Mouse (Mus musculus): ENCODE results near the gene Pter.

Gene Pter

DNA sequence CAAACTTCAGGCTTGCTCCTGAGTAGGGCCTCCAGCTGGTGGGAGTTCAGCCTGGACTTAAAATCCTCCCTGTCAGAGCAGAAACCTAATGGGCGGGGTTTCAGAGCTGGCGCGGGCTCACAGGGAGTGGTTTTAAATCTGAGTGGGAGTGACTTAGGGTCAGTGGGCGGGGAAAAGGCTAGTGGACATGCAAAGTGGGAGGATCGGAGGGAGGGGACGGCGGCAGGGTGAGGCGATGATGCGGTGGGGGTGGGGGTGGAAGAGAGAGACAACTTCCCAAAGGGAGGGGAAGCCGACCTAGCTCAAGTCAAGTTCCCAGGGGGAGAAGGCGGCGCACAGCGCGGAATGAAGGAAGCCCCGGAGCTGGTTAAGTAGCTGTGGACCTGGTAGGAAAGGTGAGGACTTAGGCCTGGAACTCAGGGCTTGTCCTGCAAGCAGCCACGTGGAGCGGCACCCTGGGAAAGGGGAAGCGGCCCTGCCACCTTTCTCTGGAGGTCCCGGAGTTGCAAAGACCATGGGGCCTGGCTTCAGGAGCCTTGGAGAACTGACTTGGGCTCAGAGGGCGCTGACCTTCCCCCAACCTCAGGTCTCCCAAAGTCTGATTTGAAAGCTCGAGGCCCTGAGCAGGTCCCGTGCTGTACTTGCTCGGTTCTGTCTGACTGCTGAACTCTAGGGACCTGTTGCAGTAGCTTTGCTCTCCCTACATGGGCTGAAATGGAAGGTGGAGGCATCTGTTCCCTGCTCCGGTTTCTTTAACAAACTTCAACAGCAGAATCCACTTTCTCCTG, at the start of gene Pter:
Gene Pter, plus strand, starts transcription at position 238 of the 788 bp plus-strand sequence.
- DNase-seq = peak; percentile 46 to 49

DNA sequence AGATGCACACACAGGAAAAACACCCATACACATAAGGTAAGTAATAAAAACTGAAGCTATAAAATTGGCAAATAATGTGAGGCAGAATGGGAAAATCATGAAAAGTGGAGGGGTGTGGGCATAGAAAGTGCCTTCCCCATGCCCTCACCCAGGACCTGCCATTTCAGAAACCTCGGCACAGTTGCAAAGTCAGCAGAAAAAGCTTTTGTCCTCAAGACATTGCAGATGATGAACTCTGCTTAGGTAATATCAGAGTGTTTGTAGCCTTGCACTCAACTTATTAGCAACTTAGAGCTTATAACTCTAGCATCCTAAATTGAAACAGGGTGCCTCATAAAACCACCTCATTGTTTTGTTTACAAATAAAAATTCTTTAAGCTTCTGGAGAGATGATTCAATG, 49.6 kb upstream of the Pter start:
- no peak for DNase-seq

DNA sequence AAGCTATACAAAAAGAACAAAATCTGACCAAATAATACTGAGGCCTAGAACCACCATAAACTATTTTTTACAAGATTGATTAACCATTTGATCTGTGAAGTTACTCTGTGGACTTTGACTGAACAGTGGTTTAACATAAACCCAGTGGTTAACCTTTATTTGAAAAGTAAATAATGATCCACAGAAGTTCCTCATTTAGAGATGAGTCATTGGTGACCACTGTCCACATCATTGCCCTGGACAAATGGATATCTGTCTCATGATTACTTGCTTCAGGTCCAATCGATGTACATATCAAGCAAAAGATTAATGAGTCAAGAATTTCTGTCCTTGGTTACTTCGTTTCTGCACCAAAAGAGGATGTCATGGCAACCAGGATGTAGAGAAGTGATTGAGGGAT, 44.3 kb upstream of the Pter start:
- no peak for DNase-seq

DNA sequence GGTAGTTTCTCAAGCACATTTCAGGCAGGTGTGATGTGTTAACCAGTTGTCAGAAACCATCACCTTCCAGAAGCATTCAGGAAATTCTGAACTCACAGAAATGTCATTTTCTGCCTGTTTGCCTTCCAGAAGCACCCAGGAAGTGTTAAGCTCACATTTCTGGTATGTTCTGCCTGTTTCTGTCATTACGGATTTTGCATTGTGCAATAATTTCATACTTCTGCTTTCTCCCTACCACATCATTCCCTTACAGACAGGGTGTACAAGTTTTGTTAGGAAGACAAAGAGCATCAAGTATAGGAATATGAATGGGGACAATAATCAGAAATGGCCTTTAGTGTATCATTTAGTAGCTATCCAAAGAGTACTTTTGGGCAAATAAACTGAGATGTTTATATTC, 42.8 kb upstream of the Pter start:
- DNase-seq = no peak

DNA sequence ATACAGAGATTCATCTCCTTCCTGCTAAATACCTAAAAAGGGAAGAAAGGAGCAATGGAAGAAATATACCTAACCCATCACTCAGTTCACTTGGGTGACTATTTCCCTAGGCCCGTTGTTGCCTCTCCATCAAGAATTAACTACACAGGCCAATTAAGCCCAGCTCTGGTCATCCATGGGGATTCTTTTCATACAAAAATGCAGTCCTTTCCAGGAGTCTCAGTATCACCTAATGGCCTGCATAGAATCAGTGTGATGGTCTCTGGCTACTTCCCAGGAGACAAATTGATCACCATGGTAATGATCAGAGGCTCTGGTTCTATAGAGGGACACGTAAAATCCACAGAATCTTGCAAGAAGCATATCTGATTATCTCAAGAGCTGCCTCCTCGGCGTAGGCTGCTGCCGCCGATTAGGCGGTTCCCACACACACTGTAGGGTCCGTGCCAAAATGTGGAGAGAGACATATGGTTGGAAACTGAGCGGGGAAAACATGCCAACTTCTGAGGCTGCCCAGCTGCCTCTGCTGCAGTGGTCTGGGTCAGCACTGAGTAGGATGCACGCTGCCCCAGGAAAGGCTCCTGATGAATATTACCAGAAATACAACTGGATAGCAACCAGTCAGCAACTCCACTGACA, 40.4 kb upstream of the Pter start:
- DNase-seq = peak; percentile 85 to 91

DNA sequence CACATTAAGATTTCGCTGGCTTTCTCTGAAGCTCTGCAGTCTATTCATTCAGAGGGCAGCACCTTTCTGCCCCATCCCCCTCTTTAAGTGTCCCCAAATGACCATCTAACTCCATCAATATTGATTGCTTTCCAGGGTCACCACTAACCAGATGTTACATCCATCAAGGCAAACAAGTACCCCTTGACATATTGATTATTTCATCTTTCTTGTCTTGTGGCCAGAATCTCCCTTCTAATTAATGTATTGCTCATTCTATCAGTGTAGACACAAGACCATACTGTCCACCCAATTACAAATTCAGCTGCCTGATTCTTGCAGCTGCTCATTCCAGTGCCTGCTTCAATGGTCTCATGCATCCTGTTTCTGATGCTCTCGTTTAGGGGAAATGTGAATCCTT, 36.8 kb upstream of the Pter start:
- DNase-seq = no peak

DNA sequence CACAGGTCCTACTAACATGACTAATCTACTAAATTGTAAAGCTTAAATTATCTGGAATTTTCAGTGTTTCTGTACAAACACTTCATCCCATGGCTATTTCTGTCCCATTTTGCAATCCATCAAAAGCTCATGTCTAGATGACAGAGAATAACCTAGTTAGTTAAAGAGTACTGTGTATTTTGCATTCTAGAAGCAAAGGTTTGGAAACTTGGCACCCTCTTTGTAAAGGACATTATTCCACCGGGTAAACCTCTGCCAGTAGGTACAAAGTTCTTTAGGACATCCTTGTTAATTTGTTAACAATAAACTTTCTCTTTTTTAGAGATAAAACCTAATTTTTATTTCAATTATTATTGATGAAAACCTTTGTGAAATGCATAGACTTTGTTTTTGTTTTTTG, 18.1 kb upstream of the Pter start:
- DNase-seq = no peak

DNA sequence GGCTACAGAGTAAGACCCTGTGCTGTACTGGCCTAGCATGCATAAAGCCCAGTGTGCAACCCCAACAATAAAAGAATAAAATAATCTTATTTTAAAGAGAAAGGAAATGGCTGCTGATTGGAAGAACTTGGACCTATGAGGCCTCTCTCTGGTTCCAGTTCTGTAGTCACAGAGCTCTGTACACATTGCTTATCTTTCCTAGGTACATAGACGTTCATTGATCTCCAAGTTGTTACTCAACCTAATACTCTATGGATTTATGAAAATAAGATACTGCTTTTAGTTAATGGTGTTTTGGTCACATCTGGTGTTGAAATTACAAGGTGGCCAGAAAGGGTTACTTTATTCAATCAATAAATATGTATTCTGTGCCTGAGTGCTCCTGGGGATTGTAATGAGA, 1.8 kb downstream of the Pter start:
- no peak for DNase-seq

DNA sequence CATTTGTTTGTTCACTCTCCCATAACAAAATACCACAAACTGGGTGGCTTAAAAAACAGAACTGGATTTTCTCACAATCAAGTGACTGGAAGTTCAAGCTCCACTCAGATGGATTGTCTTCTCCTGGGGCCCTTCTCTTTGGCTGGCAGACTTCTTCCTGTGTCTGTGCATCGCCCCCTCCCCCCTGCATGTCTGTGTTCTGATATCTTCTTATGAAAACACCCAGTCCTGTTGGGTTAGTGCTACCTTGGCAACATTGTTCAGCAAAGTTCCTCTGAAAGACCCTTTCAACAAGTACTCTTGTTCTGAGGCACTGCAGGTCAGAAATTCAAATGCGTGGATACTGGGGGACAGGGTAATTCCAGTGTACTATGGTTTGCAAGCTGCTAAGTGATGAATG, 6.5 kb downstream of the Pter start:
- DNase-seq = no peak

DNA sequence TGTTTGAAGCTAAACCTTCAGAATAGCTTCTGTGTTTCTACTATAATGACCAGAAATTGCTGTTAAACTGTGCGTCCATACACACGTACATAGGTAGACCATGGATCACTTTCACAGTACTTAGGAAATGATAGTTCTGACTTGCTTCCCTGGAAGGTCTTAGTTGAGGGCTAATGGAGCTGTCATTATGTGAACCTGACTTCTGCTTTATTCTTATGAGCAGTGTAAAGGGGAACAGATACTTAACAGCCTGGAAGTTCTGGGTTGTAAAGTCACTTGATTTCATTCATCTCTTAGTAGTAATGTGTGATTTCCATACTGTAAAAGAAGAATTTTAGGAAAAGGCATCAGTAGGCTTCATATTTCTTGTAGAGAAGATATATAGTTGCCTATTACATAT, 10.1 kb downstream of the Pter start:
- DNase-seq = no peak

DNA sequence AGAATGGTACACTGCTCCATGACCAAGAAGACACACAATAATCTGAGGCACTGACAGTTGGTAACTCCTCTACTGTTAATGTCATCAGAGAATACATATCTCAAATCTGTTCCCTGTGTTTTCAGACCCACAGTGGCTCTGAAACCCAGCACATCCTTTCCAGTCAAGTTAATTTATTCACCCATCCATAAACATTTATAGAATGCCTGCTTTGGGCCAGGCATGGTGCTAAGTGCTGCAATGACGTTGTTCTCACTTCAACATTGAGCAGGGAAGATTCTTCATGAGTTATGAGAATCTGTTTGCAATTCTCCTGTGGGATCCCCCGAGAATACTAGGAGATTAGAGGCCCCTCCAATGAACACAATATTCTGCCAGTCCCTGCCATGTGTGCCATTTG, 11.4 kb downstream of the Pter start:
- DNase-seq = no peak

DNA sequence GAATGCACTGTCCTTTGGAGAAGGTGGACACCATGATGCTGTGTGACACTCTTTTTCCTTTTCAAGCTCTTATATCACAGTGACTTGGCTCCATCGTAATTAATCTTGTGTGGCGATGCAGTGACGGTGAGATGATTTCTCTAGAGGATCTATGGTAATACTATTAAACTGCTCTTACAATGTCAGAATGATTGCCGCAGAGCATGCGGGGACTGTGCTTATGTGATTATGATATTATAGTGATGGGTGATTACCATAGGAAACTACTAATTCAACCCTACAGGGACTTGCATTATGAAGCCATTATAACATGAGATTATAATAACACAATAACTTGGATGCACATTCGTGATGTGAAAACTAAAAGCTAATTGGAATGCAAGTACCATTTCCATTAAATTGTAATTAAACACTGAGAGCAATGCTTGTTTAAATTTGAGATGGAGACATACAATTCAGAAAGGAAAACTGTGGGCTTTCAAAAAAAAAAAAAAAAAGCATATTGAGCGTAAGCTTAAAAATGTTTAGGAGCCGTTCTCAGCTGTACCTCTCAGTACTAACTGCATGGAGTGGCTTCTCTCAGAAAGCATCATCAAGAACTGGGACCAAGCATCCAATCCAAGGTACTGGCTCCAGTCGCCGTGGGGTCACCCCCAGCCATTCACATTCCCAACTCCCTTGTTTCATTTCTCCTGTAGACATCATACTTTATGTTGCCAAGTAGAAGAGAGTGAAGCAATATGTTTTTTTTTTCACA, 13.8 kb downstream of the Pter start:
- DNase-seq = no peak

DNA sequence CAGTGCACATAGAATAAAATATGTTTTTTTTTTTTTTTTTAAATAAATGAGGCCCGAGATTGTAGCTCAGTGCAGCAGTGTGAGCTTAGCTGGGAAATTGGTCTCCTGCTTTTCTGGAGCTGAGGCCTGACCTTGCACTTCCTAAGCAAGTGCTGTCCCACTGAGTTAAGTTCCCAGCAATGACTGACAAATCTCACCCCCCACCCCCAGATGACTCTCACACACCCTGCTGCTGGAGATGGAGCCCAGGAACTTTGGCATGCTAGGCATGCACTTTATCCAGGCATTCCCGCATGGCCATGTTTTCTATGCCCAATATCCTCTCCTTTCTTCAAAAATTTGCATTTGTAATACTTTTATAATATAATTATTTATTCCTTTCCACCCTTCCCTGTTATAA, 14.8 kb downstream of the Pter start:
- no peak for DNase-seq

DNA sequence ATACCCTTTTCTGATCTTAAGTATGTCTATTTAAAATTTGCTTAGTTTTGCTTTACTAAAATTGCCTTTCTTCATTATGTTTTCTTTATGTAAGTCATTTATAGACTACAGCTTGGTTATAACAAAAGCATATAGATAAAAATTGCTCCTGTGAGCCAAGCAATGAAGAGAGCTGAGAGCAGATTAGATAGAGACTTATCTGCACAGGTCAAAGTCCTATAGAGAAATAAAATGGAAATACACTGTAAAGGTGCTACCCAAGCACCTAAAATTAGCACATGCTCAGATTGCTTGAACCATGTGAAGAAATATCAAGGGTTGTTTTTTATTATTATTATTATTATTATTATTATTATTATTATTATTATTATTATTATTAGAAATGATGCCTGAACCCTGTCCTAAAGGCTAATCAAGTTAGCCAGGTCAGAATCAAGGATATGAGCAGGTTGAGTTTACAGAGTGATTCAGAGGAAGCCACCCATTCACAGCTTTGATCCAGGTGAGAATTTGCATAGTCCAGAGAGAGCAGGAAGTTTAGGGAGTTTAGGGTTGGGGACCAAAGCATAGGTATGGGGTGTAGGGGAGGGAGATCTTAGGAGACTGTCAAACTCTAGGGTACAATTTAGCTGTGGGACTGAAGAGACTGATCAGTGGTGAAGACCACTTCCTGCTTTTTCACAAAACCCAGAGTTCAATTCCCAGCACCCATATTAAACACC, 33.0 kb downstream of the Pter start:
- no peak for DNase-seq

DNA sequence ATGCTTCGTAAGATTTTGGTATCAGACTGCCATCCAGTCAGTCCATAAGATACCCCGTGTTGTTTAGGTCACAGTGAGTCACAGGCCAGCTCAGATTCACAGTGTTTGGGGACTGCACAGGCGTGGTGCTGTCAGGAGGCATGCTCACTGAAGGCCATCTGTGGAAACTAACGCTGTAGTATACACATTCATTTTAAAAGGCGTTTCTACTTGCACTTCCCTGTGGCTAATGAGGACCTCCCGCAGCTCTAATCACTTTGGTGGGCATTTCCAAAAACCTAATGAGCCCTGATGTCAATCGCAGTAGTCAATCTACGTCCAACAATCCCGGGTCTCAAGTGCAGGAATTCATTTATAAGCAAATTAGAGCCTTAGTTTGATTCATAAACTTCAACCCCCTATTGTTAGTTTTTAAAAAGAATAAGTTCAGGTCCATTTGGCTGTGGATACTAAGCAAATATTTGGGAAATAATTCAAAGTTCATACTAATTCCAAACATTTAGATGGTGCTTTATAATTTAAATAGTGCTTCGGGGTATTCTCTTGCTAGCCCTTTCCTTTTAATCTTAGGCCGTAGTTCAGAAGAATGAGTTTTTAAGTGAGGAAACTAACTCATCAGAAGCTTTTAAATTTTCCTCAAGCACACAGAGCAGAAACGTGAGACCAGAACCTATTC, 46.3 kb downstream of the Pter start:
- DNase-seq = peak in 1 of 2 experiments; percentile 1

DNA sequence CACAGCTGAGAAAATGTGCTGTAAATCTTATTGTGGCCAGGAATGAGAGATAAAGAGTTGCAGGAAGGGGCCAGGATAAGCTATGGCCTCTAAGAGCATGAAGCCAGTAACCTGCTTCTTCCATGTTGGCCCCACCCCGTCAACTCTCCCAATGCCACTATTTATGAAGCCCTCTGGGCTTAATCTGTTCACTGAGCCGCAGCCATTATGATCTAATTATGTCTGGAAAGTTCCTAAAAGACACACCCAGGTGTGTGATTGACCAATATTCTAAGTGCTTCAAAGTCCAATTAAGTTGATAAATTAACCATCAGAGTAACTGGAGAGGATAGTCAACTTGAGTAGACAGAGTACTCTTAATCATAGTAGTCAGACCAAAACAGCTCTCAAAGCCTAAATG, 49.9 kb downstream of the Pter start:
- no peak for DNase-seq

DNA sequence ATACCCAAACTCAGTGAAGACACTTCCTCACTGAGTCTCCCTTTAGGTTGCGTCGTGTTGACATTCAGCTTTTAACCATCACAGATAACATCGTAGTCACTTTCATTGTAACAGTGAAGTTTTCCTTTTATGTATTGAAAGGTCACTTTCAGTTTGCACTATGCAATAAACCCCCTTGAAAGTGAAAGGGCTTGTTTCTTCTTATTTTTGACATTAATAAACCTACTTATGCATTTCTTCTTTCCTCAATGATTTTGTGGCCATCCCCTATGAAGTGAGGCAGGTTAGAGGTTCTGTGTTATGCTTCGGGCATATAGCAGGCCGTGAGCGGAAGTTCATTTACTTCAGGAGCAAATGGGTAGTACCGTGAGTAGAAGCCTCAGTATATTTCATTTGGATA, 53.5 kb downstream of the Pter start:
- DNase-seq = no peak

DNA sequence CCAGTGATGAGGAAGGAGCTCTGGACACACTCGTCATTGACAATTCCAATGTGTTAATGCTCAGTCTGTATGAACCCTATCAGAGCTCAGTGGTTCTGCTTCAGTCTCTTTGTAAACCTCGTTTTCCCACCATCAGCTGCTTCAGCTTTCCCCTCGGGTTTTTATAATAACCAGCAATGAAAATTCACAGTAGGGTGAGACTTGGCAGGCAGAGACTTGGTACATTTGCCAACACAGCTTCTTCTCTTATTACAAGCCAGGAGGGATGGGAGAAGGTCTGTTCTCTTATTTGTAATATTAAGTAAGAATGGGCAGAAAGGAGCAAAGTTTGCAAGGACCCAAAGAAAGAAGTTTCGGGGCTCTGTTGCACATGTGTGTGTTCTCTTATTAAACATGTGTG, 54.9 kb downstream of the Pter start:
- DNase-seq = peak; percentile 36 to 50

DNA sequence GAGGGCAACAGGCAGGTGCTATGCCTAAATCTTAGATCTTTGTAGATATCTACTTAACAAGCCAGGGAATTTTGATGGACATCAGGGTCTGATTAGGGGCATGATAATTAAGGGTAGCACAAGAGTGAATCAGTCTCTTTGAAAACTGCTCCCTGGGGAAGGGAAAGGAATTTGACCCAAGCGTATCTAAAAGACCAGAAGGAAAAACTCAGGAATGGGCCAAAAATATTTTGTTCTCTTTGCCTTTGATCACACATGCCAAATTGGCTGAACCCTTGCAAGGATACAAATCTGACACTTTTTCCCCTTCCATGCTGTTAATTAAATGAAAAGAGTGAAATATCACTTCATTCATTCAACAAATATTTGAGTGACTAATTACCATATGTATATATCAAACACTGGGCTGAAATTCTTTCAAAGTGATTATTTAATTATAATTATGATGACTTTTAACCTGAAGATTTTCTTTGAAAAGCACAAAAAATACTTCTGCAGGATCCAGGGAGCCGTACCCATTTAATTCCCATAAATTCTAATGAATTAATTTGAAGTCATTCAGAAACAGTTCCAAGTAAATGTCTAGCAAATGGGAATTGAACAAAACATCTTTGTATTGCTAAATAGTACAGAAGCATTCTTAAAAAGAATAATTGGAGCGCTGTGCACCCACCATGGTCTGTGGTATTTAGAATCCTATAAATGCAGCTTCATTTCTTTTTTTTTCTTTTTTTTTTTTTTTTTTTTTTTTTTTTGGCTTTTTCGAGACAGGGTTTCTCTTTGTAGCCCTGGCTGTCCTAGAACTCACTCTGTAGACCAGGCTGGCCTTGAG, 61.3 kb downstream of the Pter start:
- no peak for DNase-seq

DNA sequence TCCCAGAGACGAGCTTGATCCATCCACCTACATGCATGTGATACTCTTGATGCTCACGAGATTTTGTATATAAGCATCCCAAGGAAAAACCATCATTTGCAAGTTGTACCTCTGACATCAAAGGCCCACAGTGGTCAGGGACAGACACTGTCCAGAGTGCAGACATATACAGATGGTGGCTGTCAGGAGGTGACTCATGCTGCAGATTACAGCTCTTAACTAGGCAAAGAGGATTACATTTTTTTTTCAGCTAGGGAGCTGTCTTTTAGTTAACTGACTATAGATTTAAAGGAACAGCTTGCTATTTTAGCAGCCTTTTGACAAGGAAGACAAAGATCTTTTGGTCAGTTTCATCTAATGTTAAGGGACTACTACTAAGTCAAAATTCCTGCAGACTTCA, 76.2 kb downstream of the Pter start:
- DNase-seq = no peak

DNA sequence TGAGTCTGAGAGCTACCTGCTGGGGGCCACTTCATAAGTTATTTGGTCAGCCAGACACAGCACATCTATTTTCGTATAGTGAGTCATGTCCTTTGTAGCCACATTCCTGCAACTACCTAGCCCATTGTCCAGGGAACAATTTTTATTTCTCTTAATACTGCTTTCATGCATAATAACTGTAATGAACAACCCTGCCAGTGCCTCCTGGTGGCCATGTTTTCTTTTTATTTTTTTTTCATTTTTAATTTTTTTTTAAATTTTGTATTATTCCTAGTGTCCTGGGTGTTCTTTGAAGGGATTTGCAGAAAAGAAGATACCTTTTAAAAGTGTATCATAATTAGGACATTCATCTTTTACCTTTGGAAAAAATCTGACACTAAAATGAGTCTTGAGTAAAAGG, 84.6 kb downstream of the Pter start:
- no peak for DNase-seq

Measured in cerebellum, postnatal 14 days (tissue).